Mouse (Mus musculus): ENCODE measurements at regions not wholly inside any gene's neighbourhood (a gene's known extent, or its start where the extent isn't known, plus 50 kb on each side); places are given as distances from the start of the nearest gene placed in this dataset.

DNA sequence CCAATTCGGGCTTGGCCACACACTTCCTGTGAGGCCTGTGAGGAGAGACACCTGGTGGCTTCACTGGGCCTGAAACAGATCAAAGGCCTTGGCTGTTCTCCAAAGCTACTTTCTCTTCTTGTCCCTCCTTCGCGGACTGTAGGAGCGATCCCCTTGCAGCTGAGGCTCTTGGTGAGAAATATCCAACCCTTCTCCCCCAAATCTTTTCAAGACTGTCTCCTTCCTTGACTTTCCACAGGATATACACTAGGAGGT is 86.2 kb upstream of the Lhx1 start:
- Histone ChIP-seq H3K36me3 (ENCODE audit: control insufficient read depth, insufficient read depth, low read length) (no peaks in the 10 kb centered on the region), H3K9ac (ENCODE audit: low read depth, low read length) (no peak overlapping the region), H3K79me2 (replicated peaks; ENCODE audit: control insufficient read depth, insufficient read depth, low read length) (no peaks in the 10 kb centered on the region), H3K4me3 (no peak overlapping the region), H3K4me1 (ENCODE audit: control insufficient read depth, insufficient read depth, low read length) (no peaks in the 10 kb centered on the region), H3K27ac (no peak overlapping the region), H3K27me3 (ENCODE audit: control insufficient read depth, insufficient read depth, low read length) (0 out of 2 replicates have a peak, but pooled peaks cover 1% of the 10 kb centered on the region)
- intact Hi-C loops (cut with DNase I) = no loop called here
- WGBS = 53% methylated on average over 4 of the region's 4 CpGs
- DNase-seq = no peak
- TF ChIP-seq CTCF (IDR thresholded peaks at IDR 0.05) (no peak), EP300 (IDR thresholded peaks at IDR 0.05; ENCODE audit: insufficient read depth, low read depth, low read length) (no peak), POLR2A (IDR thresholded peaks at IDR 0.05; ENCODE audit: insufficient read depth, low read depth, low read length) (no peak)

DNA sequence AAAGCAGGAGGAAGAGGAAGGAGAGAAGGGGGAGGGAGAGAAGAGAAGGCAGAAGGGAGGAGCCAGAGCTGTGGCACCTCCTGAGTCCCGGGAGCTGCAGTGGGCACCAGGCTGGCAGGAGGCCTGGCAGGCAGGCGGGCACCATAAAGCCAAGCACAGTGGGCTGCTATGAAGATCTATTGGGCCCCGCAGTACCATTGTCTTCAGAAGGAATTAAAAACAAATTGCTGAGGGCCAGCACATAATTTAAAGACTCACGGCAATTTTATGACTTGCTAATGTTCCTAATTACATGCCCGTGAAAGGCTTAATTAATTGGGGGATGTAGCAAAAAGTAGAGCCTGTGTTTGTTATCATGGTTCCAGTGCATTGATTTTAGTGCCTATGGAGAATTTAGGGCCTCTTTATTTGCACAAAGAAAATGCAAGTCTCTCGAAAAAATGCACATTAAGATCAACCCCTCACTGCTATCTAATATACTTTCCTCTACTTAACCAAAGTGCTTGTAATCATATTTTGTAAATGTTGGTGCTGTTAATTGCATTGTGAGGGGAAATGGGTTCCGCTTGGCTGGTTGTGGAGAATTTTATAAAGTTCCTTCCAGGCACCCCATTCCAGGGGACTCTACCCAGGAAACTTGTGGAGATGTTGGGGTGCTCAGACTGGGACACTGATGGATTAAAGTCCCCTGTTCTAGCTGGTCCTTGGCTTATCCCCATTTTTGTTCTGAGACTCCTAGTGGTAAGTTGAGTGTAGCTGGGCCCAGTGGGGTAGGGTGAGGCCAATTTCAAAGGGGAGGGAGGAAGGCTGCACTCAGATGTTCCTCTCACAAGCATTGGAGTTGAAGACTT is 85.7 kb upstream of the Lhx1 start:
- Histone ChIP-seq H3K27me3 (ENCODE audit: control insufficient read depth, insufficient read depth, low read length) (0 out of 2 replicates have a peak, but pooled peaks cover 1% of the 10 kb centered on the region), H3K27ac (no peak overlapping the region), H3K36me3 (ENCODE audit: control insufficient read depth, insufficient read depth, low read length) (no peaks in the 10 kb centered on the region), H3K9ac (ENCODE audit: low read depth, low read length) (no peak overlapping the region), H3K79me2 (replicated peaks; ENCODE audit: control insufficient read depth, insufficient read depth, low read length) (no peaks in the 10 kb centered on the region), H3K4me3 (no peak overlapping the region), H3K4me1 (ENCODE audit: control insufficient read depth, insufficient read depth, low read length) (no peaks in the 10 kb centered on the region)
- intact Hi-C loops (cut with DNase I) = no loop called here
- no peak for DNase-seq
- WGBS = 84% methylated on average over 7 of the region's 7 CpGs
- TF ChIP-seq CTCF (IDR thresholded peaks at IDR 0.05) = no peak
- no peak for TF ChIP-seq EP300 (IDR thresholded peaks at IDR 0.05; ENCODE audit: insufficient read depth, low read depth, low read length)
- no peak for TF ChIP-seq POLR2A (IDR thresholded peaks at IDR 0.05; ENCODE audit: insufficient read depth, low read depth, low read length)

DNA sequence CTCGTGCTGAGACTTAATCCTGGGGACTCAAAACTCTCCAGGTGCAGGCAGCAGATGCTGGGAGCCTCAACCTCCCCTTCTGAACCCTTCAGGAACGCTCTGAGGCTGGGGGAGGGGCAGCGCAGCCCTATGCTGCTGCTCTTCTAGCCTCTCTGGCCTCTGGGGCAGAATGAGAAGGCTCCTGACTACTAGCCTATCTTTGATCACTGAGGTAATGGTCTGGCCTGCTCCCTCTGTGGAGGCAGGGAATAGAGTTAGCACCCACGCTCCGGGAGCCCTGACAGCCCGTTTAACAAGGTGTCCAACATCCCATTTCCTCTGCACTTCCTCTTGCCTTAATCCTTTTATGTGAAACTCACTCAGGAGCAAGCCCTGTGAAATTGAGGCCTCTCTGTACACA is 79.4 kb upstream of the Lhx1 start:
- 9% methylated on average over 6 of the region's 6 CpGs for WGBS
- H3K79me2 ChIP-seq (replicated peaks; ENCODE audit: control insufficient read depth, insufficient read depth, low read length) = no peaks in the 10 kb centered on the region
- DNase-seq = no peak
- intact Hi-C loops (cut with DNase I) = no loop called here
- no peak overlapping the region for H3K4me3 ChIP-seq
- no peak overlapping the region for H3K27ac ChIP-seq
- H3K9ac ChIP-seq (ENCODE audit: low read depth, low read length) = no peak overlapping the region
- no peaks in the 10 kb centered on the region; the same call in 1 of the 2 replicates for H3K27me3 ChIP-seq (ENCODE audit: control insufficient read depth, insufficient read depth, low read length)
- no peaks in the 10 kb centered on the region for H3K4me1 ChIP-seq (ENCODE audit: control insufficient read depth, insufficient read depth, low read length)
- TF ChIP-seq CTCF (IDR thresholded peaks at IDR 0.05) (no peak), EP300 (IDR thresholded peaks at IDR 0.05; ENCODE audit: insufficient read depth, low read depth, low read length) (no peak), POLR2A (IDR thresholded peaks at IDR 0.05; ENCODE audit: insufficient read depth, low read depth, low read length) (no peak)
- no peaks in the 10 kb centered on the region for H3K36me3 ChIP-seq (ENCODE audit: control insufficient read depth, insufficient read depth, low read length)

DNA sequence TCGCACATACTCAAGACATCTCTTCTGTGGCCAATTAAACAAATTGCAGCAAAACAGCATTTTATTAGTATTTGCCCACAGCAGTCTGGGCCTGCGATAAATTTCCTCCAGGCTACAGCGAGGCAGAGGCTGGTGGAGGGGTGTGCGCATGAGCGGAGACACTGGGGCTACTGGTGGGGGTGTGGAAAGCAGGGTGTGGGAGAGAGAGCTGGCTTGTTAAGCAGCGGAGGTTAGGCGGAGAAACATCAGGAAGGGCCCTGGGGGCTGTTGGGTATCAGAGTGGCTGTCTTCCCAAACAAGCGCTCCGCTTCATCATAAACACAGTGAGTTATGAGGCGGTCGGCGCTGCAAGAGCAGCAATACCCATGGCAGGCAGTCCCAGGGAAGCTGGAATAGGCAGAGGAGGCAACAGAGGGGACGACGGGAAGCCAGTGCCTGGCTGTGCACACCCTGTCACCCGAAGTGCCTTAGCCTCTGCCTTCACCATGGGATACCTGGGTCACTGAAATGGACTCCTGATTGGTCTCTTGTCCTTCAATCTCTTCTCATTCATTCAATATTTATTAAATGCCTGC is 74.0 kb upstream of the Lhx1 start:
- H3K9ac ChIP-seq (ENCODE audit: low read depth, low read length) = no peak overlapping the region
- no peak for TF ChIP-seq EP300 (IDR thresholded peaks at IDR 0.05; ENCODE audit: insufficient read depth, low read depth, low read length)
- intact Hi-C loops (cut with DNase I) = no loop called here
- no peak for DNase-seq
- H3K4me3 ChIP-seq = no peak overlapping the region
- H3K27ac ChIP-seq = no peak overlapping the region
- no peaks in the 10 kb centered on the region for H3K79me2 ChIP-seq (replicated peaks; ENCODE audit: control insufficient read depth, insufficient read depth, low read length)
- H3K27me3 ChIP-seq (ENCODE audit: control insufficient read depth, insufficient read depth, low read length) = 0 out of 2 replicates have a peak, but pooled peaks cover 2% of the 10 kb centered on the region
- WGBS = 68% methylated on average over 15 of the region's 15 CpGs
- H3K4me1 ChIP-seq (ENCODE audit: control insufficient read depth, insufficient read depth, low read length) = no peaks in the 10 kb centered on the region
- no peaks in the 10 kb centered on the region for H3K36me3 ChIP-seq (ENCODE audit: control insufficient read depth, insufficient read depth, low read length)

DNA sequence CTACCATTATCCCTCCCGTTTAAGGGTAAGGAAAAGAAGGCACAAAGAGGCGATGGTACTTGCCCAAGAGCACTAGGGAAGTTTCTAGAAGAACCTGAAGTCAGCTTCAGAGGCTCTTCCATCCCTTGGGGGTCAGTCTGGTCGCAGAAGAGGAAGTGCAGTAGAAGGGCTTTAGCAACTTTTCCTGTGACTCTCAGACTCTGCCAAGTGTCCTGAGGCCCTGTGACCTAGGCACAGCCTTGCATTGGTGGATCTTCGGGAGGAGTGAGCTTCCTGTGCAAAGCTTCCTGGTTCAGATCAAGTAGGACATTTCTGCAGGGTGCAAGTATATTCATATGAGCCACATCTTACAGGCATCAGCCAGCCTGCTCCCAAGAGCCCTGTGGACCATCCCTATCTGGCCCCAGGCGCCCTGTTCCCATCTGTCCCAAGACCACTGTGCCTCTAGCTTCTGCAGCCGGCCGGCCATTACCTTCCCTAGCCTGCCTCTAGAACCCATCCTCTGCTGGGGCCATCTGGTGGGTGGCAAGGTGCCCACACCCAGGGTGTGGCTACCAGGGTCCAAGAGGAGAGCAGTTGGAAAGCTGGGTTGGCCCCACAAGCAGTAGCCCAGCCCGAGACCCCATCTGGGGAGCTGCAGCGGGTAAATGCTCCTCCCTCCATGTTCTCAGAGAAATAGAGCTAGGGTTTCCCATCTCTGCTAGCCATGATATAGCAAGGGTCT is 72.4 kb upstream of the Lhx1 start:
- no peak overlapping the region for H3K27ac ChIP-seq
- H3K4me3 ChIP-seq = no peak overlapping the region
- intact Hi-C loops (cut with DNase I) = no loop called here
- no peaks in the 10 kb centered on the region for H3K4me1 ChIP-seq (ENCODE audit: control insufficient read depth, insufficient read depth, low read length)
- H3K27me3 ChIP-seq (ENCODE audit: control insufficient read depth, insufficient read depth, low read length) = 0 out of 2 replicates have a peak, but pooled peaks cover 2% of the 10 kb centered on the region
- 75% methylated on average over 9 of the region's 9 CpGs for WGBS
- H3K9ac ChIP-seq (ENCODE audit: low read depth, low read length) = no peak overlapping the region
- peak in 1 of 2 experiments; percentile 16 for DNase-seq
- no peaks in the 10 kb centered on the region for H3K36me3 ChIP-seq (ENCODE audit: control insufficient read depth, insufficient read depth, low read length)
- no peaks in the 10 kb centered on the region for H3K79me2 ChIP-seq (replicated peaks; ENCODE audit: control insufficient read depth, insufficient read depth, low read length)
- no peak for TF ChIP-seq POLR2A (IDR thresholded peaks at IDR 0.05; ENCODE audit: insufficient read depth, low read depth, low read length)

Data from heart, adult 2 months (tissue).